Mouse (Mus musculus): ENCODE measurements around the gene Mvb12b. TPM values are rescaled to one million over a fixed set of nuclear protein-coding genes. Genes with fewer than 3 reads are reported as not detected.

Mvb12b gene
- polyA plus RNA-seq, 1 experiment: 26.2 TPM

DNA sequence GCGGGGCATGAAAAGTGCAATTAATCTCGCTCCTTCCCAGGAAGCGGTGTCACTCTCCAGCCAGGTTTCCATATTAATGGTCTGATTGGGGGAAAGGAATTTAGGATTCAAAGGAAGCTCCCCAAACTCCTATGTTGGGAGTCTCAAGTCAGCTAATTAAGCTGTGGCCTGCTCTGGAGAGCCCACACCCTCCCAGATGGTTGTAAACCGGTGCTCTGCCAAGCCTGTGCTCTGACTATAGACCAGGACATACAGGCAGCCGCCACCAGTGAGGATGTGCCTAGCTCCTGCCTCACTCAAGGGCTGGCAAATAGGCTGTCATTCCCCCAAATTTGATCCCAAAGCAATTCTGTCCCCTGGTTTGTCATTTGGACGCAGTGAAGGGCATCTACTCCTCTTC lies 50.4 kb downstream of the Mvb12b start:
- Histone ChIP-seq H3K4me1 (ENCODE audit: control insufficient read depth, insufficient read depth, low read length) (no peaks in the 10 kb centered on the region), H3K27ac (ENCODE audit: insufficient read depth, low read length) (no peak overlapping the region), H3K4me3 (ENCODE audit: insufficient read depth, low read length) (no peak overlapping the region)
- TF ChIP-seq POLR2A (IDR thresholded peaks at IDR 0.05; ENCODE audit: low read depth, low read length): no peak
- no peak for TF ChIP-seq CTCF (IDR thresholded peaks at IDR 0.05; ENCODE audit: borderline replicate concordance, insufficient read depth, low read length)

DNA sequence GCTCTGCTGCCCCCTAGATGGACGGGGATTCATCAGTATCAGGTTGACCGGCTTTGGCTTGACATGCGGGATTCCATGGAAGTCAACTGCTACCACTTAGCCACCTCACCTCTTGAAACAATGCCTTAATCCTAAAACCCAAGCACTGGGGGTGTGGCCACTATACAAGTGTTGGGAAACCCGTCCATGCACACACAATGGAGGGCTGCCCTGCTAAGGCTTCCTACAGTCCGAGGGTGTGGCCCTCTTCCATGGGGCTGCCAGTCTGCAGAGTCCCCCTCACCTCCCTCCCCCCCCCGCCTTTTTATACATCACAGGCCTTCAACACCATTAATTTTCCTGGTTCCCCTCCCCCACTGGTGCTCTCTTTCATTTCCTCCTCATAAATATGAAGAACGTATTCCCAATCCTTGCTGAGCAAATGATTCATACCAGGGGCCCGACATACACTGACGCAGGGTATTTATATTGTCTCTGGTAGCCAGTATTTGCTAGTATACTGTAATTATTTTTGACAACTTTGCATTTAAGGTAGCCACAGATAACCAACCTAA lies 51.0 kb downstream of the Mvb12b start:
- no peak for TF ChIP-seq CTCF (IDR thresholded peaks at IDR 0.05; ENCODE audit: borderline replicate concordance, insufficient read depth, low read length)
- no peak for TF ChIP-seq POLR2A (IDR thresholded peaks at IDR 0.05; ENCODE audit: low read depth, low read length)
- H3K4me1 ChIP-seq (ENCODE audit: control insufficient read depth, insufficient read depth, low read length): no peaks in the 10 kb centered on the region

DNA sequence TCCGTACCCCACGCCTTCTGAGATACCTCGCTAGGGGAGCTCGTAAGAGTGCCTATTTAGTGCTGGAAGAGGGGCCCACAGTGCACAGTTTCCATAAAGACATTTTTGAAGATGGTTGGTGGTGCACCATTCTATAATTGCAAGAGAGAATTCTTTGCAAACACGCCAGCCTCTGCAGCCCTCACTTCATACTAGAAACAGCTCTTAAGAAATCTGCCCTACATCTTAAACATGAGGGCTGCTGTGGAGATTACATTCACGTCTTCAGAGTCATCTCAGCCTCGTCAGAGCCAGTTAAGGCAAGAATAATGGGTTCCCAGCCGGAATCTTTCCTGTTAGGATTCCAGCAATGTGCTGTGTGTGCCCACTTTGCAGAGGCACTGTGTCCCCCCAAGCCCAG lies 52.7 kb downstream of the Mvb12b start:
- Histone ChIP-seq H3K4me3 (ENCODE audit: insufficient read depth, low read length) (no peak overlapping the region), H3K4me1 (ENCODE audit: control insufficient read depth, insufficient read depth, low read length) (no peaks in the 10 kb centered on the region), H3K27ac (ENCODE audit: insufficient read depth, low read length) (no peak overlapping the region)
- TF ChIP-seq CTCF (IDR thresholded peaks at IDR 0.05; ENCODE audit: borderline replicate concordance, insufficient read depth, low read length) (no peak), POLR2A (IDR thresholded peaks at IDR 0.05; ENCODE audit: low read depth, low read length) (no peak)

More for the DNA sequence above, 51.0 kb downstream of the Mvb12b start:
- Histone ChIP-seq H3K4me3 (ENCODE audit: insufficient read depth, low read length) (no peak overlapping the region), H3K27ac (ENCODE audit: insufficient read depth, low read length) (no peak overlapping the region)

DNA sequence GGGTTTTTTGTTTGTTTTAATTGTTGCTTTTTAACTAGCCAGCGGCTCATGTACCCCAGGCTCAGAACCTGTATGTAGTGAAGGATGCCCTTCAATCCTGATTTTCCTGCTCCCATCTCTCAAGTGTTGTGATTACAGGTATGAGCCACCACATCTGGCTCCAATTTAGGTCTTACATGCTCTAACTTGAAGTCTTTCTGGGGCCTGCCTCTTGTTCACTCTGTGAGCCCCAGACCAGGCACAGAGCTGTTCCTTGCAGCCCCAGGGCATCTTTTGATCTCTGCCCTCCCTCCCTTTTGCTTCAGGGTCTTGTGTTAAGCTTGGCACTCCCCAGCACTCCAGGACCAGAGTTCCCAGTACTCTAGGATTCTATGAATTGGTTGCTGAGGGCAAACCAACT lies 53.8 kb downstream of the Mvb12b start:
- Histone ChIP-seq H3K4me3 (ENCODE audit: insufficient read depth, low read length) (no peak overlapping the region), H3K27ac (ENCODE audit: insufficient read depth, low read length) (no peak overlapping the region), H3K4me1 (ENCODE audit: control insufficient read depth, insufficient read depth, low read length) (no peaks in the 10 kb centered on the region)
- TF ChIP-seq CTCF (IDR thresholded peaks at IDR 0.05; ENCODE audit: borderline replicate concordance, insufficient read depth, low read length) (no peak), POLR2A (IDR thresholded peaks at IDR 0.05; ENCODE audit: low read depth, low read length) (no peak)

DNA sequence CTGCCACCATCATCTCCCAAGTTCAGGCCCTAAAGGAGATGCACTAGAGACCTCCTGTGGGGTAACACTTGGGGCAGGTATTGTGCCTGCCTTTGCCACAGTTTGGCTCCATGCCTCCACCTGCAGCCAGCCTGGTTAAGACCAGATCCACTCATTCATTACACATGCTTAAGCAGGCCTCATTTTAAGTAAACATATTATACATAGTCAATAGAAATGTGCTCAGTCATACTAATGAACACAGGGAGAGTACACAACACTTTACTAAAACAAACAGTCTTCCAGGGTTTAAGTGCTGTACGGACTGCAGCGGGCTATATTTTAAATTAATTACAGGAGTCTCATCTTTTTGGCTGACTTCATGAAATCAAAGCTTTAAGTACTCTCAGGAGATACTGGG lies 57.9 kb downstream of the Mvb12b start:
- no peak overlapping the region for H3K27ac ChIP-seq (ENCODE audit: insufficient read depth, low read length)
- no peaks in the 10 kb centered on the region for H3K4me1 ChIP-seq (ENCODE audit: control insufficient read depth, insufficient read depth, low read length)
- no peak for TF ChIP-seq POLR2A (IDR thresholded peaks at IDR 0.05; ENCODE audit: low read depth, low read length)
- no peak for TF ChIP-seq CTCF (IDR thresholded peaks at IDR 0.05; ENCODE audit: borderline replicate concordance, insufficient read depth, low read length)
- no peak overlapping the region for H3K4me3 ChIP-seq (ENCODE audit: insufficient read depth, low read length)

DNA sequence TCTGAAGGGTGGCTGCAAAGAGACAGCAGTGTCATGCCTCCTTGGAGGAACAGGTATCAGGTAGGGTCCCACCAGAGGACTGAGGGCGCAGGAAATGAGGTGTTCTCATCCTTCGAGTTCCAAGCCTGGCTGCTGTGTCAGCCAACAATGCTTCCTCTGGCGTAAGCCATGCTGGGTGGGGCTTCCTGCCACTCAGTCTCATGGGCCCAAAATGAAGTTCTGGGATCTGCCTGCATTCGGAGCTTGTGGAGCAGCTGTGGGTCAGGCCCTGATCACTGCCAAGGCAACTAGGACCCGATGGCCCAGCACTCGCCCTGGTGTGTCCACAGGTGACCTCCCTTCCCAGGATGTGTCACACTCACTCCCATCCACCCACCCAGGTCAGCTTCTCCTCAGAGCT lies 61.0 kb downstream of the Mvb12b start:
- no peak overlapping the region for H3K27ac ChIP-seq (ENCODE audit: insufficient read depth, low read length)
- no peak overlapping the region for H3K4me3 ChIP-seq (ENCODE audit: insufficient read depth, low read length)
- no peaks in the 10 kb centered on the region; the same call in 1 of the 2 replicates for H3K4me1 ChIP-seq (ENCODE audit: control insufficient read depth, insufficient read depth, low read length)
- TF ChIP-seq CTCF (IDR thresholded peaks at IDR 0.05; ENCODE audit: borderline replicate concordance, insufficient read depth, low read length) (no peak), POLR2A (IDR thresholded peaks at IDR 0.05; ENCODE audit: low read depth, low read length) (no peak)

DNA sequence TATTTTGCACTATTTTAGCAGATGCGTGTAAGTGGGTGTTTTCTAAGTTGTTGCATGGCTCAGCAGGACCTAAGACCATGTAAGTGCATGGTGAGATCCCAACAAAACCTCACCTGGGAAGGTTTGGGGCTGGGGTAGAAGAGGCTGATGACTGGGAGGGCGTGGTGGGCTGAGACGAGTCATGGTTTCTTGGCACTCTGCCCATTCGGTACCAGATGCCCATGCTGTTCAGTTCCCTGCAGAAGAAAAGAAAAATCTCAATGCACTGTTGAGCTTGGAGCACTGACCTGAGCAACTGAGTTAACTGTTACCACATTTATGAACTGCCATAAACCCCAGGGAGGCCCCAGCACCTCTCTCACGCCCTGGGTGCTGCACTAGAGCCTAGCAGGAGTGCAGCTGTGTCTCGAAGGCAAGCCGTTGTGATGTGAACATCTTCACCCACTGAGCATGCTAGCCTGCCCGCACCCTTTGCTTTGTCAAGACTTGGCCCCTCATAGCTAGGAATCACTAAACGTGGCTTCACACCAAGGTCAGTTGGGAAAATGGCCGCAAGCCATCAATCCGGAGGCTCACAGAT lies 62.7 kb downstream of the Mvb12b start:
- no peak overlapping the region for H3K4me3 ChIP-seq (ENCODE audit: insufficient read depth, low read length)
- H3K4me1 ChIP-seq (ENCODE audit: control insufficient read depth, insufficient read depth, low read length): no peaks in the 10 kb centered on the region; the same call in 1 of the 2 replicates
- no peak for TF ChIP-seq CTCF (IDR thresholded peaks at IDR 0.05; ENCODE audit: borderline replicate concordance, insufficient read depth, low read length)
- no peak for TF ChIP-seq POLR2A (IDR thresholded peaks at IDR 0.05; ENCODE audit: low read depth, low read length)
- H3K27ac ChIP-seq (ENCODE audit: insufficient read depth, low read length): no peak overlapping the region

DNA sequence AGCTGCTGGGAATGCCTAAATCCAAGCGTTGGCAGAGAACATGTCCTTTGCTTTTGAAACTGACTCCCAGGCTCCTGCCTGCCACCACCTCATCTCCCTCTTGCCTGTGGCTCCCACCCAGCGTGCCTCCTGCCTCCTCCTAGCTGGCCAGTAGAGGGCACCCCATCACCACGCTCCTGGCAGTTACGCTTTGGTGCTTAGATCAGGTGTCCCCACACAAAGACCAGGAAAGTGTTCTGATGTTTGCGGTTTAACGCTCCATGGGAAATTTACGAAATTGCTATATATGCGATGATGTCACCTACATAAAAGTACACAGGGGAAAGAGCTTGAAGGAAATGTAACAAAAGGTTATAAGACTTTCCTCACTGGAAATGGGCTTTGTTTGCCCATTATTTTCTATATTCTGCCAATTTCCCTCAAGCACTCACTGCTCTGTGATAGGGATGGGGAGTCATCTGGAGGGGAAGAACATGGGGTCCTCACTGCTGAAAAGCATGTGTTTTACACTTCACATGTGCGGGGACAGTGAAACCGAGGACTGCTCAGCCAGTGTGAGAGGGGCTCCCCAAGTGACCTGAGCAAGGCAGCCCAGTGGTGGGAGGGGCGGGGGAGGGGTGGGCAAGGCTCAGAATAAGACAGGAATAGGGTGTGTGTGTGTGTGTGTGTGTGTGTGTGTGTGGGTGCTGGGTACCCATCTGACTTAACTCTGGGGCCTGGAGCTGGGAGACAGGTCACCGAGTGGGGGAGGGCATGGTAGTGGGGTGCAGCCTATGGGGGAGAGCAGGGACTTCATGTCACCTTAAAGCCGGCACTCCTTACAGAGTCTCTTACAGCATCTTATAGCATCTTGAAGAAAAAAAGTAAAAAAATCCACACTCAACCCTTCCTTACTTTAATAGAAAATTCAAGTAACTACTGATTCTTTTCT lies 65.8 kb downstream of the Mvb12b start:
- TF ChIP-seq POLR2A (IDR thresholded peaks at IDR 0.05; ENCODE audit: low read depth, low read length) (no peak), CTCF (IDR thresholded peaks at IDR 0.05; ENCODE audit: borderline replicate concordance, insufficient read depth, low read length) (peak; percentile 100)
- no peak overlapping the region for H3K4me3 ChIP-seq (ENCODE audit: insufficient read depth, low read length)
- no peak overlapping the region for H3K27ac ChIP-seq (ENCODE audit: insufficient read depth, low read length)
- H3K4me1 ChIP-seq (ENCODE audit: control insufficient read depth, insufficient read depth, low read length): no peaks in the 10 kb centered on the region; the same call in 1 of the 2 replicates

DNA sequence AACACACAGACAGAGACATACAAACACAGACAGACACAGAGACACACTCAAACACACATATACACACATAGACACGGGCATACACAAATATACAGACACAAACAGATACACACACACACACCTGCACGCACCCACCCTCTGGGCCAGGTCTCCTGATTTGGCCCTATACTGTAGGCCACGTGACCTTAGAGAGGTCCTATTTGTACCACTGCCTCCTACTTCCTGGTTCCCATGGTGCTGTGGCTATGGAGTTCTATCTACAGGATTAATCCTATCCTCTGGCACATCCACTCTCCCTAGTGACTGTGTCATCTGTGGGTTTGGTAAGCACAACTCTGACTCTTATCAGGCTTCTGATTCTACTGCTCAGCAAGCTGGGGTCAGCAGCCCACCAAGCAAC lies 67.3 kb downstream of the Mvb12b start:
- no peak overlapping the region for H3K4me3 ChIP-seq (ENCODE audit: insufficient read depth, low read length)
- TF ChIP-seq CTCF (IDR thresholded peaks at IDR 0.05; ENCODE audit: borderline replicate concordance, insufficient read depth, low read length) (no peak), POLR2A (IDR thresholded peaks at IDR 0.05; ENCODE audit: low read depth, low read length) (no peak)
- no peak overlapping the region for H3K27ac ChIP-seq (ENCODE audit: insufficient read depth, low read length)
- H3K4me1 ChIP-seq (ENCODE audit: control insufficient read depth, insufficient read depth, low read length): no peaks in the 10 kb centered on the region; the same call in 1 of the 2 replicates

DNA sequence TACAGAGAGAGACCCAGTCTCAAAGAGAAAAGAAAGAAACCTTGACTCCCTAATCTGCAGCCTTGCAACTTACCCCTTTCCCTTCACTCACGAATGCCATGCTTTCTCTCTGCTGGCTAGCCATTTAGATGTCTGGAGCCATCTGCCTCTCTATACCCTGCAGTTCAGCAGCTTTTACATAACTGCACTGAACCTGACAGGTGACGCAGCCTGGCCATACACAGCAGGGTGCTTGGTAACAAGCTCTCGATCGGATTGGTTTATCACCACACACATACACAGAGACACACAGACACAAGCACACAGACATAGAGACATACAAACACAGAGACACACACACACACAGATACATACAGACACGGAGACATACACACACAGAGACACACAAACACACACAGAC lies 67.7 kb downstream of the Mvb12b start:
- no peak for TF ChIP-seq CTCF (IDR thresholded peaks at IDR 0.05; ENCODE audit: borderline replicate concordance, insufficient read depth, low read length)
- TF ChIP-seq POLR2A (IDR thresholded peaks at IDR 0.05; ENCODE audit: low read depth, low read length): no peak
- Histone ChIP-seq H3K4me3 (ENCODE audit: insufficient read depth, low read length) (no peak overlapping the region), H3K4me1 (ENCODE audit: control insufficient read depth, insufficient read depth, low read length) (no peaks in the 10 kb centered on the region; the same call in 1 of the 2 replicates), H3K27ac (ENCODE audit: insufficient read depth, low read length) (no peak overlapping the region)
